Mouse (Mus musculus) bone marrow, adult 2 months (tissue): ENCODE data around the gene Tdrd12.

Experiments used
- CTCF ChIP-seq: fragments of 200-500 bp; IDR thresholded peaks from 2 replicates; pipeline ENCODE4 v1.5.1; 2011; ENCODE audit warnings: low read length, control low read depth; ENCODE audit not compliant: control insufficient read depth, insufficient read depth
- POLR2A ChIP-seq: fragments of 200-500 bp; IDR thresholded peaks from 2 replicates; pipeline ENCODE4 v1.6.1; 2011; ENCODE audit warnings: low read depth, mild to moderate bottlenecking, control low read depth, low read length, borderline replicate concordance; ENCODE audit not compliant: control insufficient read depth

DNA sequence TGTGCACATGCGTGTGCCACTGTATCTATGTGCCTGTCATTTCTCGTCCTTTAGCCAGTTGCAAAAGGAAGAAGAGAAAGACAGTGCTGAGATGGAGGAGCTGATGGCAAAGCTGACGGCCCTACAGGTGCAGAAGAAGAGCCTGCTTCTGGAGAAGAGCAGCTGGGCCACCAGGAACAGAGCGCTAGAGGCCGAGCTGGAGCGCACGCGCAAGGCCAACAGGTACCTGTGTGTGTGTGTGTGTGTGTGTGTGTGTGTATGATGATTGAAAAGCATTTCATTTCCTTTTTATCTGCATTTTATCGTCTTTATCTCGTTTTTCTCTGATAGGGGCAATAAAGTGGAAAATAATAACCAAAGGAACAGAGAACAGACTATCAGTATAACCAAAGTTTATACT lies 109.4 kb downstream of the Tdrd12 start:
- no peak for TF ChIP-seq CTCF
- no peak for TF ChIP-seq POLR2A
